Mouse (Mus musculus): ENCODE data around the gene Wdtc1. TPM values are rescaled to one million over a fixed set of nuclear protein-coding genes. Genes with fewer than 3 reads are reported as not detected.

The Wdtc1 gene
- polyA plus RNA-seq (2012; ENCODE audit: insufficient read depth, insufficient read length, missing spikeins) = 30.5 TPM in 2 replicates

DNA sequence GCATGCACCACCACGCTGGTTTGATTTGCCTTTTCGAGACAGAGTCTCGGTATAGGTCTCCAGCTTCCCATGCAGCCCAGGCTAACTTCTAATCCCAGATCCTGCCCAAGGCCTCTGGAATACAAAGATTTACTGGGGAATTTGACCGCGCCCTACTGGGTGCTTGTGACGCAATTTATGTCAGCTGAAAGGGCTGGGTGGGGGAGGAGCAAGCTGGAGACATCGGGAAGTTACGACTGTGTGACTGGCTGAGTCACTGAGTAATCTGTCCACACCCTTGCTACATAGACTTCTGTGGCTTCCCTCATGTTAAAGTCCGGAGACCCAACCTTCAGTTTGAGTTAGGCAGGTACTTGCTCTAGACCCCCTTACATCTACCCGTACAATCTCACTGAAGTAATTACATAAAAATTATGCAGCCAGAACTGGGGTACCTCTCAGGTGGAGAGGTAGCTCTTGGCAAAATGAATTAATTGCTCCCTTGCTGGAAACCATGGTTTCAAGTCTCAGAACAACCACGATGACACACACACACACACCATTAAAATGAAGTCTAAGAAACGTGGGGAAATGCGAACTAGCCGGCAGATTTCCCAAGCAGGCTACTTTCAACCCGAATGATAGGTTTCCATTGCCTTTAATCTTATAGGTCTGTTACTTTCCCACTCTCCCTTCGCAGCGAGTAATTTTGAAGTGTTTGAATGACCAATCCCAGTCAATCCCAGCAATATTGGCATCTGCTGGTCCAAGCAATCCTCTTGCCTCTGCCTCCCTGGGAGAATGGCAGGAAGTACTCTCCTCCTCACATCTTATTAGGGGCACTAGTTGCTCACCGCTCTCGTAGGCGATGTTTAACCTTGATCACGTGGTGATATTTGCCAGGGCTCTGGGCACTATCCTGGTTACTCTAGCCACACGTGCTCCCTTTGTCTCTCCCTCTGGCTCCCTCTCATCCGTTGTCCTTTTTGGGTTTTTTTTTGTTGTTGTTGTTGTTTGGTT lies at the start of gene Wdtc1:
Gene Wdtc1 (minus strand): TSS at position 115 of the 999 bp plus-strand sequence.
- Histone ChIP-seq H3K27ac (ENCODE audit: insufficient read depth, low read depth, low read length) (peak within 1 kb of the TSS; percentile 54), H3K4me1 (ENCODE audit: control insufficient read depth, insufficient read depth, low read length) (peaks cover 12% of the 10 kb centered on the region), H3K4me3 (ENCODE audit: insufficient read depth, low read length) (no peak within 1 kb of the TSS)
- TF ChIP-seq POLR2A (IDR thresholded peaks at IDR 0.05; ENCODE audit: borderline replicate concordance, low read depth, low read length) (no peak), CTCF (IDR thresholded peaks at IDR 0.05; ENCODE audit: low read depth, low read length) (no peak)

GRCm38 (mm10) chr4:133402011-133402410 lies 48.7 kb upstream of the Wdtc1 start:
- Histone ChIP-seq H3K4me3 (ENCODE audit: insufficient read depth, low read length) (no peak overlapping the region), H3K4me1 (ENCODE audit: control insufficient read depth, insufficient read depth, low read length) (peaks cover 7% of the 10 kb centered on the region; the same call in 1 of the 2 replicates), H3K27ac (ENCODE audit: insufficient read depth, low read depth, low read length) (no peak overlapping the region)
- TF ChIP-seq POLR2A (IDR thresholded peaks at IDR 0.05; ENCODE audit: borderline replicate concordance, low read depth, low read length) (no peak), CTCF (IDR thresholded peaks at IDR 0.05; ENCODE audit: low read depth, low read length) (no peak)

DNA sequence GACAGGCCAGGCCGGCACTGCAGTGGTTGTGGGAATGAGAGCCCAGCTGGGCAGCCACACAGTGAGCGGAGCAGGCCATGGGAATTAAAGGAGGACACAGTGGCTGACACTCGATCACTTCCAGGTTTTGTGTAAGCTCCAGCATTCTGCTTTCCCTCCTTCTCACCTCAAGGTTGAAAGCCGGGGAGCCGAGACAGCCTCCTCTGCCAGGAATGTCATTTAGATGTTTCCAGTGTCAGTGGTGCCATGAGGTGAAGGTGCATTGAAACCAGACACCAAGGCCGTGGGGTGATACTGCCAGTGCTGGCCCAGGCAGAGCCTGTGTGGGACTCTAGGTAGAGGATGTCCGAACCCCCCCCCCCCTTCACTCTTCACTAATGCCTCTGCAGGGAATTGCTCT lies 46.8 kb upstream of the Wdtc1 start:
- Histone ChIP-seq H3K4me3 (ENCODE audit: insufficient read depth, low read length) (no peak overlapping the region), H3K4me1 (ENCODE audit: control insufficient read depth, insufficient read depth, low read length) (peaks cover 7% of the 10 kb centered on the region; the same call in 1 of the 2 replicates), H3K27ac (ENCODE audit: insufficient read depth, low read depth, low read length) (no peak overlapping the region)
- TF ChIP-seq POLR2A (IDR thresholded peaks at IDR 0.05; ENCODE audit: borderline replicate concordance, low read depth, low read length) (no peak), CTCF (IDR thresholded peaks at IDR 0.05; ENCODE audit: low read depth, low read length) (no peak)

DNA sequence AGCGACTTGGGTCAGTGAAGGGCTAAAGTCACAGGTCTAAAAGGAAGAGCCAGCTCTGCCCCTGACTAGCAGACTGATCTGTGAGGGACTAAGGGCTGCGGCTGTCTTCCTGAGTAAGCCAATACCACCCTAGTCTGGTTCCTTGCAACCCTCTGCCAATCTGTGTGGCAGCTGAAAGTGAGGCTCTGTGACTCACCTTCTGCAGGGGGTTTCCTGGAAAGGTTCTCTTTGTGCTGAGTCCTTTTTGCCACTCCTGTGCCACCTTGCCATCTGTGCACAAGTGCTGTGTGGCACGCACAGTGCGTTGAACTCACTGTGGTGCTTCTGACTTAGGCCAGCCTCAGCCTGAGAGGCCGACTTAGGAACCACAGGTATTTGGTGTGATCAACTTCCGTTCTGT lies 46.2 kb upstream of the Wdtc1 start:
- H3K27ac ChIP-seq (ENCODE audit: insufficient read depth, low read depth, low read length) = no peak overlapping the region
- peaks cover 7% of the 10 kb centered on the region; the same call in 1 of the 2 replicates for H3K4me1 ChIP-seq (ENCODE audit: control insufficient read depth, insufficient read depth, low read length)
- H3K4me3 ChIP-seq (ENCODE audit: insufficient read depth, low read length) = no peak overlapping the region
- TF ChIP-seq CTCF (IDR thresholded peaks at IDR 0.05; ENCODE audit: low read depth, low read length) (no peak), POLR2A (IDR thresholded peaks at IDR 0.05; ENCODE audit: borderline replicate concordance, low read depth, low read length) (no peak)

- H3K4me1 ChIP-seq (ENCODE audit: control insufficient read depth, insufficient read depth, low read length) = peaks cover 7% of the 10 kb centered on the region; the same call in 1 of the 2 replicates
- TF ChIP-seq CTCF (IDR thresholded peaks at IDR 0.05; ENCODE audit: low read depth, low read length) = no peak
- no peak for TF ChIP-seq POLR2A (IDR thresholded peaks at IDR 0.05; ENCODE audit: borderline replicate concordance, low read depth, low read length)
- H3K27ac ChIP-seq (ENCODE audit: insufficient read depth, low read depth, low read length) = no peak overlapping the region
Observed at GRCm38 (mm10) chr4:133398619-133399018, 45.3 kb upstream of the Wdtc1 start.

GRCm38 (mm10) chr4:133397961-133398360 lies 44.7 kb upstream of the Wdtc1 start:
- peaks cover 7% of the 10 kb centered on the region; the same call in 1 of the 2 replicates for H3K4me1 ChIP-seq (ENCODE audit: control insufficient read depth, insufficient read depth, low read length)
- TF ChIP-seq POLR2A (IDR thresholded peaks at IDR 0.05; ENCODE audit: borderline replicate concordance, low read depth, low read length) = no peak
- no peak for TF ChIP-seq CTCF (IDR thresholded peaks at IDR 0.05; ENCODE audit: low read depth, low read length)
- no peak overlapping the region for H3K27ac ChIP-seq (ENCODE audit: insufficient read depth, low read depth, low read length)
- no peak overlapping the region for H3K4me3 ChIP-seq (ENCODE audit: insufficient read depth, low read length)

More at GRCm38 (mm10) chr4:133398619-133399018, 45.3 kb upstream of the Wdtc1 start:
- H3K4me3 ChIP-seq (ENCODE audit: insufficient read depth, low read length) = no peak overlapping the region

DNA sequence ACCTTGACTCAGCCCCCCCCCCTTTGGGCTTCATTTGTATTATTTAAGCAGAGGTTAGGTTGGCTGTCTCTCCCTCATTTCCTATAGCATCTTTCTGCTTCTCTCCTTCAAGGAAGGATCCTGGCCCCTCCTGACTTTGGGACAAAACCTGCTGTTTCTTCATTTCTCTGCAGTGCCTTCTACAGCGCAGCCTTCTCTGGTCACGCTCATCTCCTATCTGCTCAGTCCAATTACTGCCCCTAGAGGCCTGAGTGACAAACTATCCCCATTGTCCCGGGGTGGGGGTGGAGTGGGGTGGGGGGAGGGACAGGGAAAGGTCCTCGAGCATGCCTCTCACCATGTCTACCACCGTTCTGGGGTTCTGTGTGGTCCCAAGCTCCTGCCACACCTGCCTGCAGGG lies 44.0 kb upstream of the Wdtc1 start:
- H3K4me3 ChIP-seq (ENCODE audit: insufficient read depth, low read length) = no peak overlapping the region
- TF ChIP-seq POLR2A (IDR thresholded peaks at IDR 0.05; ENCODE audit: borderline replicate concordance, low read depth, low read length) (no peak), CTCF (IDR thresholded peaks at IDR 0.05; ENCODE audit: low read depth, low read length) (no peak)
- peaks cover 7% of the 10 kb centered on the region; the same call in 1 of the 2 replicates for H3K4me1 ChIP-seq (ENCODE audit: control insufficient read depth, insufficient read depth, low read length)
- H3K27ac ChIP-seq (ENCODE audit: insufficient read depth, low read depth, low read length) = no peak overlapping the region

DNA sequence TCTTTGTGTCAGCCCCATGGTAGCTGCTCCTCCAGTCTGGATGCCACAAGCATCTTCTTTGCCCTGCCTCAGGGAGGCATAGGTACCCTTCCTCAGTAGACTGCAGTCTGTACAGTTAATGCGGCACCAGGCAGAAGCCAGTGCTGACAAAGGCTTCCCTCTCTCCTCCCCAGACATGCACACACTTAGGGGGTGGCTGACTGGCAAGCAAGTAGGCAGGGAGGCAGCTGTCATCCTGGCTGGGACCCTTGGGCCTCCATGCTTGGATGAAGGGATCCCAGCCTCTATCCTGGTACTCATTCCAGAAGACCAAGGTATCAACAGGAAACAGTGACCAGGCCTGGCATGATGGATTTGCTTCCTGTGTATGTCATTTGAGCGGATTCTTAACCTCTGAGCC lies 42.8 kb upstream of the Wdtc1 start:
- no peak for TF ChIP-seq CTCF (IDR thresholded peaks at IDR 0.05; ENCODE audit: low read depth, low read length)
- no peak overlapping the region for H3K27ac ChIP-seq (ENCODE audit: insufficient read depth, low read depth, low read length)
- no peak overlapping the region for H3K4me3 ChIP-seq (ENCODE audit: insufficient read depth, low read length)
- peaks cover 11% of the 10 kb centered on the region for H3K4me1 ChIP-seq (ENCODE audit: control insufficient read depth, insufficient read depth, low read length)

- TF ChIP-seq CTCF (IDR thresholded peaks at IDR 0.05; ENCODE audit: low read depth, low read length) = no peak
- no peak for TF ChIP-seq POLR2A (IDR thresholded peaks at IDR 0.05; ENCODE audit: borderline replicate concordance, low read depth, low read length)
- H3K4me3 ChIP-seq (ENCODE audit: insufficient read depth, low read length) = no peak overlapping the region
- H3K4me1 ChIP-seq (ENCODE audit: control insufficient read depth, insufficient read depth, low read length) = peaks cover 21% of the 10 kb centered on the region
- H3K27ac ChIP-seq (ENCODE audit: insufficient read depth, low read depth, low read length) = no peak overlapping the region
Observed at GRCm38 (mm10) chr4:133394981-133395573, 41.8 kb upstream of the Wdtc1 start.
